Mouse (Mus musculus): ENCODE data around the gene Olfr313. TPM values are rescaled to one million over a fixed set of nuclear protein-coding genes. Genes with fewer than 3 reads are reported as not detected.
"Not testable (repeated sequence)": the region's sequence is repeated elsewhere in the genome, so short reads cannot be mapped to it uniquely, and the experiment has no call there.

Olfr313 gene
- total RNA-seq (2021), result not detected
- long read RNA-seq, experiment 1, result 0 reads
- long read RNA-seq, experiment 2, result 0 reads

DNA sequence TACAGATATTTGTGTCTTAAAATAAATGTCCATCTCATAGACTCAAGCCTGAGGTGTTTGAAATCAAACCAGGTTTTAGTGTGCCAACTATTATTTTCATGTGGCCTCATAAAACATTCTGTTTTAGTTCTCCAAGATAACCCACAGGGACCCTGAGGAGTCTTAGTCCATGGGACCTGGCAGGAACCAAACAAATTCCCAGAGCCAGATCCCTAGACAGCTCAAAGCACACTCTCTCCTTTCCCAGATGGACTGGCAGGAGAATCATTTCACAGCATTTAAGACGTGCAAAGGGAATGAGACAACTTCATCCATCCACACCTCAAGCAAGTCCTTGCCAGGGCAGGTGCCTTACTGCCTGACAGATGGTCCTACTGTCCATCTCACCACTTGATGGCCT is at the start of gene Olfr313:
Gene Olfr313 (plus strand): TSS at position 301 of the 400 bp plus-strand sequence.
- DNase-seq; intact Hi-C loops (cut with DNase I; ENCODE audit: low total_unique reads): not testable (repeated sequence)

DNA sequence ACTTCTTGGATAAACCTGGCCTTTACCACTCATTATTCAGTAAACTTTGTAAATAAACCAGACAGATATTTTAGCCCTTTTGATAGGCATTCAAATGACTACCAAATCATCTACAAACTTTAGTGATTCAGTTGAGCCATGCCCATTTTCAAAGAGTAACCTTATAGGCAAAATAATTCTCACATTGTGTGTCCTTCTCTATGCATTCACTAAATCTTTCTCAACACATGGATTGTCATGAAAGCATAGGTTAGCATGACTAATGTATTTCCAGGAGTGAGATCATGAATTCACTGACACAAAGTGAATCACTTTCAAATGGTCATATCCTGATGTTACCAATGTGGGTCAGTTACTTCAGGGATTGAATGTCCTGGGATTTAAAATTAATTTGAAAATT is 41.9 kb upstream of the Olfr313 start, which contains the start of gene Olfr315:
Gene Olfr315 (plus strand): TSS at position 301 of the 400 bp plus-strand sequence.
- intact Hi-C loops (cut with DNase I; ENCODE audit: low total_unique reads), result no loop called here

DNA sequence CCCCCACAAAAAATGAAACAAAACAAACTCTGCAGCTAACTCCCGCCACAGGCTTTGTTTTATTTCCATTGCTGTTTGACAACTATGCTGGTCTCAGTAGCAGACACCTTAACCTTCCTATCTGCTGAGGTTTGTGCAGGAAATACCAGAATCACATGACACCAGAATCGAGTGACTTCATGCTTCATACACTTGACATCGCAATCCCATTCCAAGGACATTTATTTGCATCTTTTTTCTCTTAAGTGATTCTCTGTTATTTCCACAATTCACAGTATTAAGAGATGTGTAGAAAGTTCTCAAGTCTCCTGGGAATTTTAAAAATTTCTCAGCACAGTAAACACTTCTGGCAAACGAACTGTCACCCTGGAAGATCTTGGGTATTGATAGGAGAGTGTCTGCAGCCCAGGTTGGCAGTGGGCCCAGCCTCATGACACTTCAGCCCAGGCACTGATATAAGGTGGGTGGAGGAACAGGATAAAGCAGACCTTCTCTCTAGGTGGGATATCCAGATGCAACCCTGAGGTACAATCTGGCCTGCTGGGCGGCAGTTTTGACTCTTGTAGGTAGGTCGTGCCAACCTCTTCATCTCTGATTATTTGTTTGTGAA is 32.2 kb upstream of the Olfr313 start, which contains the start of gene Olfr314:
Gene Olfr314 (plus strand): TSS at position 473 of the 610 bp plus-strand sequence.
- no peak for DNase-seq
- intact Hi-C loops (cut with DNase I; ENCODE audit: low total_unique reads), result no loop called here

More for the DNA sequence above, 41.9 kb upstream of the Olfr313 start, which contains the start of gene Olfr315:
- DNase-seq, result no peak

DNA sequence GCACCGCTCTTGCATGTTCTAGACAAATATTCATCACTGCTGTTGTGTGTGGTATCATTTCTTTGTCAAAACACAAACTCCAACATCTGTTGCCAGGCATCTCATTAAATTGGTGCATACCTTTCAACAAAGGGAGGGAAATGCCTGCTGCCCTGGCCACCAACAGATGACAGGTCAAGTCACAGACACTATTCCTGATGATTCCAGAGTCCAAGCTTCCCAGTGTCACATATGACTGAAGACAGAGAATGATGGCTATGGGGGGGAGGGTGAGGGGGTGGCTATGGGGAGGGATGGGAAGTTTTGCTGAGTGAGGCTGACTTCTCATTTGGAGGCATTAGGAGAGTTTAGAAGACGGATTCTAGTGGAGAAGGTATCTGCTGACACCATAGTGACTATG is 30.6 kb upstream of the Olfr313 start:
- intact Hi-C loops (cut with DNase I; ENCODE audit: low total_unique reads), result no loop called here
- no peak for DNase-seq

DNA sequence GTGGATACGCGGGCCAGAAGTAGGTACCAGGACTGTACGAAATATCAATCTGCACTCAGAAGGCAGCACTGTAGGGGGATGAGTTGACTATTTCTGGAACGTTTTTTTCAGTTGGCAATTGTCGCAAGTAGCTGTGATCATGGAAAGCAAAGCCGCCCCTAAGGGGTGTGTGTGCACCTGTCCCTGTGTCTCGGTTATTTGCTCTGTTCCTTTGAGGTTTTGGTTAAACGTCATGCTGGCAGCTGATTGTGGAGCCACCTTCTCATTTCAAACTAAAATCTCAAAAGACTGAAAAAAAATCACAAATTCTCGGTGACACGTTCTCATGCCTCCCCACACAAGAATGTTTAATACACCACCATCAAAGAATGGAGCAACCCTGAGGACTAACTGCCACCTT is 27.1 kb upstream of the Olfr313 start:
- DNase-seq, result no peak
- intact Hi-C loops (cut with DNase I; ENCODE audit: low total_unique reads), result no loop called here

DNA sequence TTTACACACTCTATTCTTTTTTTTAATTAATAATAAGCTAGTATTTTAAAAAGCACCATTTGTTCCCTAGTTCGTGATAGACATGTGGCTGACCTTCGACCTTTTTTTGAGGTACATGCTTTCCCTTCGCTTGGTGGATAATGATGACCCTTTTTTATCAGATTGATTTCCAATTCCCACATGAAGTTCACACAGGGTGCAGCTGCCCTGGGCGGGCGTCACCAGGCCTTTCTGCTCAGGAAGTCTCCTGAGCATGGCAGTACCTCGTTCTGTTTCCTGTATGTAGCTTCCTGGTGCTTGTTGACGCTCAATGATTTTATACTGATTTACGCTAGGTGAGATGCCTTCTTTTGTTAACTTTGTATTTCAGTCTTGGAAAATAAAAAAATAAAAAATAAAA is 26.5 kb upstream of the Olfr313 start:
- no peak for DNase-seq
- intact Hi-C loops (cut with DNase I; ENCODE audit: low total_unique reads), result no loop called here

DNA sequence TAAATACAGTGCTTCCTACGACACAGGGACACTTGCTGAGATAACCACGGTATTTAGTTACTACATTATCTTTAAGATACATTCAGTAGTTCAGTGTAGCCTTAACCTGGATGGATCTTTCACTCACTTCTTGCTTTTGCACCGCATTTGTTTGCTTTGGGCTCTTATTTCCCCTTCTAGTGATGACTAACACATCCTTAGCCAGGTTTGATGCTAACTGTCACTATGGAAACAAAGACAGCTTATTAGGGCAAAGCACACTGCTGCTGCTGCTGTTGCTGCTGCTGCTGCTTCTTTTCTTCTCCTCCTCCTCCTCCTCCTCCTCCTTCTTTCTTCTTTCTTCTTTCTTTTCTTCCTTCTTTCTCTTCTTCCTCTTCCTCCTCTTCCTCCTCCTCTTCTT is 25.3 kb upstream of the Olfr313 start:
- intact Hi-C loops (cut with DNase I; ENCODE audit: low total_unique reads), result no loop called here
- DNase-seq, result no peak

DNA sequence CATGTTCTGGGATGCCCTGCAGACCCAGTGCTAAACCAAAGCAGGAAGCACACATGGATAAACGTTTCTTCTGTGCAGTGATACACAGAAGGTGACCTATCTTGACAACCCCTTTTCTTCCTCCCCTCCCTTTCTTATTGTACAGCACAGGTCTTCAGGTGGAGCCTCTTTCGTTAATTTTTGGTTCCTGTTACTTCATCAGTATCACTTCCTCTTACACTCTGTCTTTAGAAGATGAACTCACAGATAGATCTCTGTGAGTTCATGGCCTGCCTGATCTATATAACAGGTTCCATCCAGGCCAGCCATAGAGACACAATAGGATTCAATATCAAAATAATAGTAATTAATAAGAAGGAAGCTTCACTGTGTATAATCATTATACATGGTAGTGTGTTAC is 24.7 kb upstream of the Olfr313 start:
- intact Hi-C loops (cut with DNase I; ENCODE audit: low total_unique reads), result no loop called here
- DNase-seq, result no peak

DNA sequence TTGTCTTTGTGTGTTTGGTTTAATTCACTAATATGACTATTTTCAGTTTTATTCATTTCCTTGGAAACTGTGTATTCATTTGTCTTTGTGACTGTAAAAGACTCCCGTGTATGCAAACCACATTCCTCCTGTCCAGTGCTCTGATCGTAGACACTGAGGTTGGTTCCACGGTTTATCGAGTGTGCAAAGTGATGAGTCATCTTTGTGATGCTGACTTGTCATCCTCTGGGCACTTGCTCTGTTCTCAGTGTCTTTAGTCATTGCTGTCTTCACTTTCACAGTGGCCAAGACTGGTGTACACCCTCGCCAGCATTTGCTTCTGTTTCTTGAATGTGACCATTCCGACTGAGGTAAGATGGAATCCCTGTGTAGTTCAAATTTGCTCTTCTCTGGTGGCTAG is 24.2 kb upstream of the Olfr313 start:
- intact Hi-C loops (cut with DNase I; ENCODE audit: low total_unique reads), result no loop called here
- no peak for DNase-seq

DNA sequence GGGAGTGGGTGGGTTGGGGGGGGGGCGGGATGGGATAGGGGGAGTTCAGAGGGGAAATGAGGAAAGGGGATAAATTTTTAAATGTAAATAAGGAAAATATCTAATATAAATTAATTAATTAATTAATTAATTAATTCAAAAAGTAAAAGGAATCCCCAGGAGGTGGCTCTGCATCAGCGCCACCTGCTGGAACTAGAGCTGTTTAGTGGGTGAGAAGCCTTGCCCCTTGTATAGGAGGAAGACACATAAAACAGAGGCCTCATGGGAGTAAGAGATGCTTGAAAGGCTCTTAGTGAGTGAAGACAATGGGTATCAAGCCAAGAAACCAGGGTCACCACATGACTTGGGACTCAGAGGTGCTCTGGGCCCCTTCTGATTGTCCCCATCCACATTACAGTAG is 18.9 kb upstream of the Olfr313 start:
- intact Hi-C loops (cut with DNase I; ENCODE audit: low total_unique reads), result no loop called here

DNA sequence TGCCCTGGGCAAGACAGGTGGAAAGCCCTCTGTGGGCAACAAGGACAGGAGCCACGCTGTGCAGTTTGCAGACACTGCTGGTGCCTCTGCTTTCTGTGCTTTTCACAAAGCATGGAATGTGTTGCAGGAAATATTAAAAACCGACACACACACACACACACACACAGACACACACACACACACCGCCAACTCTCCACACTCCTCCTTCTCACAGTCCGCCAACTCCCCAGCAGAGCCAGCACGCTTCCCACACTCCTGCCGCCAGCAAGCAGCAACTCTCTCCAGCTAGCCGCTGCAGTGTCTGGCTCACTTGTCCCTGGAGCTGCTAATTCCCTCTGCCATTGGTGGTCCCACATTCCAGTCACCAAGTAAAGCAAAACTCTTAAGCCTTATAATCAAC is 17.9 kb upstream of the Olfr313 start:
- intact Hi-C loops (cut with DNase I; ENCODE audit: low total_unique reads), result no loop called here

More for the DNA sequence above, 18.9 kb upstream of the Olfr313 start:
- no peak for DNase-seq

DNA sequence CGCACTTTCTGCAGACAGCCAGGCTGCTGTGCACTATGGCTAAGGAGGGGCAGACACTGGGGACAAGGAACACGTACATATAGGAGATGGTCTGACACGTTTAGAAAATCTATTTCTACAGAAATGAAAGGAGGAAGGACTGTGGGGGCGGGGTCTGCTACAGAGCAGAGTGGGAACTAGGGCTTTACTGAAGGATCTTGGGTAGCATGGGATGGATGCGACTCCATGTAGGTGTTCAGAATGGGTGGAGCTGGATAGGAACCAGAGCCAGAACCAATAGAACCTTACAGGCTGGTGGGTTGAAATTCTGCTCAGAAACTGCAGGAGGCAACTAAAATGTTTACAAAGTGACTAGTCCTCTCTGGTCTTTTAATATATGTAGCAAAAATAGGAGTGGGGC is 15.1 kb upstream of the Olfr313 start:
- intact Hi-C loops (cut with DNase I; ENCODE audit: low total_unique reads), result no loop called here
- no peak for DNase-seq

More for the DNA sequence above, 17.9 kb upstream of the Olfr313 start:
- peak; percentile 10 for DNase-seq

DNA sequence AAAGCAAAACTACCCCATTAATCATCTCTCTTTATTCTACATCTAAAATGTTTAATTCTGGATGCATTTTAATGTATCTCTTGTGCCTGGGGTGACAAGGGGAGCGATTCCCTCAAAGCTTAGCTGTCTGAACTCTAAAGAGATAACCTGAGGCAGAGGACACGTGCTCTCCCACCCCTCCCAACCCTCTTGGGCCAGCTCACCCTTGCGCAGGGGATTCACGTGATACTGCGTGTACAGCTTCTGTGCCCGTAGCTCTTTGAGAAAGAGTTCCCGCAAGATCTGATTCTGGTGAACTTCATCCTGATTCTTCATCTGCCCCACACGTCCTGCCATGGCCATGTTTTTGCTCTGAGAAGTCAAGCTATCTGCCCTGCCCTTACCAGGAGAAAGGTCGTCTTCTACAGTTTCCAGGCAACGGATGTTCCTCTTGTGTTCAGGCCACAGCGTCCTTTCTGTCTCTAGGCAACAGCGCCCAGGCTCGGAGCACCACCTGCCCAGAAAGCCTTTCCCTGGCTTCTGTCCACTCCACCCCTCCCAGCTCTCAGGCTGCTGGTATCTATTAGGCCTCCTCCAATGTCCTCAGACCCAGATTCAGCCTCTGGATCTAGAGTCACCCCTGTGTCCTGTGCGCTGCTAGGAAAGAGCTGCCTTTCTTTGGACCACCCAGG is 13.1 kb upstream of the Olfr313 start, which contains the start of gene Fam183b:
Gene Fam183b (minus strand): TSS at position 403 of the 671 bp plus-strand sequence.
- peak; percentile 17 for DNase-seq
- intact Hi-C loops (cut with DNase I; ENCODE audit: low total_unique reads), result no loop called here

DNA sequence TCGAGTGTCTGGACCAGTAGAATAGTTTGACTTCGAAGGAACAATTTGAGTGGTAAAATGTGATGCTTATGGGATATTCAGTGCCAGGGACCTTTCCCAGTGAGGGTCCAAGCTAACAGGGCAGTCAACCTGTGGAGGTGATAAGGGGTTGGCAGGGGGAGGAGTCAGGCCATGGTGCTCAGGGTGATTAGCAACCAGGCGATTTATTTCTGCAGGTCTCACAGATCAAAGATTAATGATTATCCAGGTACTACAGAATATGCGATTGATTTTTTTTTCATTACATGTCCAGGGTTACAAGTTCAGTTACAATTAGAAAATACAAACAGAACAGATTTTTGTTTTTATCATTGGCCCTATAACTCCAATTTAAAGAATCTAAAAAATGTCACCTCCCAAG is 10.9 kb upstream of the Olfr313 start:
- no peak for DNase-seq
- intact Hi-C loops (cut with DNase I; ENCODE audit: low total_unique reads), result no loop called here

DNA sequence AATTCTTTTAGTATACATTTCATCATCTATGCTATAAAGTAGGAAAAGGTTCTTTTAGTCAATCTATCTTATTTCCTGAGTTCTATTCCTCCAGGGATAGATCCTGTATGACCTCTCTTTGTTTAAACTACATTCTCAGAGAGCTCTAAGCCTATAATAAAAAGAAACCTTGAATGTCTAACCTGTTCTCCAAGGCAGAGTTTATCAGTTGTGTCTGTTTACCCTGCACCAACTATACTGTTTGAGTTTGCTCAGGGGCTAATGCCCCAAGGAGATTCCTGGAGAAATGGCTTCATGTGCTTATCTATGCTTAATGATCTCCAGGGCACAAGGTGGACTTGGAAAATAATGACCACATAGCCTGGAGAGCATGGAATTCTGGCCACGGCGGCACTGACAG is 10.4 kb upstream of the Olfr313 start:
- DNase-seq, result no peak
- intact Hi-C loops (cut with DNase I; ENCODE audit: low total_unique reads), result no loop called here

DNA sequence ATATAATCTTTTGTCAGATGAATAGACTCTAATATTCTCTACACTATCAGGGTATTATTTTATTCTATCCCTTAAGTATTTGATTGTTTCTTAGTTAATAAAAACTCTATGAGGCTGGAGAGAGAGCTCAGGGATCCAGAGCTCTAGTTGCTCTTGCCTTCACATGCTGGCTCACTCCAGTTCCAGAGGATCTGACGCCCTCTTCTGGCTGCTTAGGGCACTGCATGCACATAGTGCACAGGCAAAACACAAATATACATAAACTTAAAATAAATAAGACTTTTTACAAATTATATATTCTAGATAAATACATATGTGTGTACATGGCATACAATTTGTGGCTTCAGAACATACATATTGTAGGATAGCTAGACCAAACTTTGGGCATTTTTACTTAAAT is 2.8 kb upstream of the Olfr313 start:
- DNase-seq, result no peak
- intact Hi-C loops (cut with DNase I; ENCODE audit: low total_unique reads), result no loop called here

DNA sequence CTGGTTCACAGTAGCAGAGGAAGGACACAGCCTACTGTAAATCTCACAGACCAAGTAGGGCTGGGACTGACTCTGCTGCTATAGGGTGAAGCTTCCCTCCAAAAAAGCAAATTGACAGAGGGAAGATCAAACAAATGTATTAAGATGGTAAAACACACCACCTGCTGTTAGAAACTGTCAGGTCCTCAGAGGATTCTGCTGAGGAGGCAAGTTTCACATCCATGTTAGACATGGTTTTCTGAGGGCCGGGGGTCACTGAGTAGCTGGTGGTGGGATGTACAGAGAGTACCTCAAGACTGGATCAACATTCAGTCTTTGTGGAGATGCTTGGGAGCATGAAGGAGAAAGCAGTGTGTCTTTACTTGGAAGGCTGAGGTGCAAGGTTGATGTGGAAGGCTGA is 876 bp downstream of the Olfr313 start:
- intact Hi-C loops (cut with DNase I; ENCODE audit: low total_unique reads), result no loop called here

DNA sequence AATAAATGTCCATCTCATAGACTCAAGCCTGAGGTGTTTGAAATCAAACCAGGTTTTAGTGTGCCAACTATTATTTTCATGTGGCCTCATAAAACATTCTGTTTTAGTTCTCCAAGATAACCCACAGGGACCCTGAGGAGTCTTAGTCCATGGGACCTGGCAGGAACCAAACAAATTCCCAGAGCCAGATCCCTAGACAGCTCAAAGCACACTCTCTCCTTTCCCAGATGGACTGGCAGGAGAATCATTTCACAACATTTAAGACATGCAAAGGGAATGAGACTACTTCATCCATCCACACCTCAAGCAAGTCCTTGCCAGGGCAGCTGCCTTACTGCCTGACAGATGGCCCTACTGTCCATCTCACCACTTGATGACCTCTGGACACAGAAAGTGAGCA is 14.1 kb downstream of the Olfr313 start, which contains the start of gene Olfr312:
Gene Olfr312 (plus strand): TSS at position 301 of the 400 bp plus-strand sequence.
- DNase-seq; intact Hi-C loops (cut with DNase I; ENCODE audit: low total_unique reads): not testable (repeated sequence)

More for the DNA sequence above, 876 bp downstream of the Olfr313 start:
- DNase-seq, result no peak

DNA sequence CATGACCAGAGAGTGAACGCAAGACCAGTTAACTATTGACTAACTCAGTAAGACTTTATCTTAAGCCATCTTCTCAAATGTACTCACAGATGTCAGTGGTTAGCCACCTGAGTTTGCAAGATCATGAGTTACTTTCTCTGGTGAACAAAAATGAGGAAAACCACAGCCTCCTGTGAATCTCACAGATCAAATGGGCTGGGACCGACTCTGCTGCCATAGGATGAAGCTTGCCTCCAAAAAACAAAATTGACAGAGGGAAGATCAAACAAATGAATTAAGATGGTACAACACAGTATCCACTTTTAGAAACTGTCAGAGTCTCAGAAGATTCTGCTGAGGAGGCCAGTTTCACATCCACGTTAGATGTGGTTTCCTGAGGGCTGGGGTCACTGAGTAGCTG is 15.0 kb downstream of the Olfr313 start:
- DNase-seq, result no peak
- intact Hi-C loops (cut with DNase I; ENCODE audit: low total_unique reads), result no loop called here

DNA sequence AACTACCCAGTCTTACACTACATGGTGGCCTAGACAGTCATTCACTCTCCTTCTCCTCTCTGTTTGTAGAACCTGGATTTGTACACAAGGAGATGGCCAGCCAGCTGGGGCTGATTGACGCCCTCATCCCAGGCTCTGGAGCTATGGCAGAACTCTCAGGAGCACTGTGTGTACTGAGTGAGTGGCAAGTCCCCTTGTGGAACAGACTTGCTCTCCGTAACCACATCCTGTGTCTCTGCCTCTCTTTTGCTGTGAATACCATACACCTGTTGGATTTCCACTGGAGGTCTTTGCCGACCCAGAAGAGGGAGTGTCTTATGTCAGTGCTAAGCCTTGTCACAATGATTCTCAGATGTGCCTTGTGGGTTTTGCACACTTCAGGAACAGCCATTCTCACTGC is 17.7 kb downstream of the Olfr313 start:
- intact Hi-C loops (cut with DNase I; ENCODE audit: low total_unique reads); DNase-seq: not testable (repeated sequence)

DNA sequence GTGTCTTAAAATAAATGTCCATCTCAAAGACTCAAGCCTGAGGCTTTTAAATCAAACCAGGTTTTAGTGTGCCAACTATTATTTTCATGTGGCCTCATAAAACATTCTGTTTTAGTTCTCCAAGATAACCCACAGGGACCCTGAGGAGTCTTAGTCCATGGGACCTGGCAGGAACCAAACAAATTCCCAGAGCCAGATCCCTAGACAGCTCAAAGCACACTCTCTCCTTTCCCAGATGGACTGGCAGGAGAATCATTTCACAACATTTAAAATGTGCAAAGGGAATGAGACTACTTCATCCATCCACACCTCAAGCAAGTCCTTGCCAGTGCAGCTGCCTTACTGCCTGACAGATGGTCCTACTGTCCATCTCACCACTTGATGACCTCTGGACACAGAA is 24.2 kb downstream of the Olfr313 start, which contains the start of gene Olfr311:
Gene Olfr311 (plus strand): TSS at position 301 of the 400 bp plus-strand sequence.
- intact Hi-C loops (cut with DNase I; ENCODE audit: low total_unique reads); DNase-seq: not testable (repeated sequence)
